26 mouse cellular contexts compared by ENCODE assay signal in the genomic region with DNA sequence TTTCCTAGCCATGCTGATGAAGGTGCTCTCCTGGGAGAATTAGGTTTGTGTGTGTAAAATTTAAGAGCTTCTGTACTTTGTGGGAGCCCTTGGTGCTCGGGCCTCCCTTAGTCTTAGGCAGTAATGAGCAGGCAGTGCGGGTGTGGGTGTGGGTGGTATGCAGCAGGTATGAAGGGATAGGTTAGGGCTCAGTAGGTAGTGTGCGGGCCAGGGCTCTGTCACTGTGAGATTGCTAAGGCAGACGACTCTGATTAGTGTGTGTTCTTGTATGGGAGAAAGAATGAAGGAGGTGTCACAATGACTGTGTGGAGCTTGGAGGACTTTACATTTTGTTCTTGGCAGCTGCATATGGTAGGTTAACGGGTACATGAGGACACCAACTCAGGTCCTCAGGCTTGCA. TPM values are rescaled to one million over a fixed set of nuclear protein-coding genes. Genes with fewer than 3 reads are reported as not detected.
DNase-seq lines count a peak whose midpoint lies in the region; ATAC-seq and TF ChIP-seq lines count a peak whose summit lies in the region.
"Had no signal": no experiment of that assay in that cellular context is flagged by ENCODE, and none has a peak within 500 bp of the region (broad histone marks: within the 10 kb centered on the region; RNA-seq: fewer than 3 reads in every experiment).

No protein-coding gene starts in this region.

- WGBS in liver, embryonic 12.5 days (ENCODE audit: insufficient replicate concordance): 81% methylated on average over 5 of the region's 5 CpGs
- WGBS in midbrain, embryonic 13.5 days: 92% methylated on average over 5 of the region's 5 CpGs
- 94% methylated on average over 5 of the region's 5 CpGs for WGBS in midbrain, postnatal 0 days
- 88% methylated on average over 5 of the region's 5 CpGs for WGBS in midbrain, embryonic 15.5 days
- 79% methylated on average over 5 of the region's 5 CpGs for WGBS in forebrain, embryonic 14.5 days

- H3K36me3 ChIP-seq in liver, embryonic 12.5 days: peaks cover 52% of the 10 kb centered on the region
- peaks cover 37% of the 10 kb centered on the region for H3K36me3 ChIP-seq in midbrain, embryonic 13.5 days
- H3K36me3 ChIP-seq in midbrain, postnatal 0 days (ENCODE audit: insufficient read depth, low read length): peaks cover 18% of the 10 kb centered on the region
- H3K36me3 ChIP-seq in midbrain, embryonic 15.5 days (replicated peaks): peaks cover 3% of the 10 kb centered on the region; the same call in 1 of the 2 replicates
- H3K36me3 ChIP-seq in forebrain, embryonic 14.5 days (ENCODE audit: control insufficient read depth, insufficient read depth, low read length): peaks cover 11% of the 10 kb centered on the region; the same call in 1 of the 2 replicates

- H3K27me3 ChIP-seq in liver, embryonic 12.5 days (replicated peaks): no peaks in the 10 kb centered on the region
- no peaks in the 10 kb centered on the region for H3K27me3 ChIP-seq in midbrain, embryonic 13.5 days
- no peaks in the 10 kb centered on the region for H3K27me3 ChIP-seq in midbrain, postnatal 0 days (ENCODE audit: insufficient read depth, low read length)
- no peaks in the 10 kb centered on the region for H3K27me3 ChIP-seq in midbrain, embryonic 15.5 days (replicated peaks)
- no peaks in the 10 kb centered on the region for H3K27me3 ChIP-seq in forebrain, embryonic 14.5 days (replicated peaks; ENCODE audit: control insufficient read depth, insufficient read depth, low read length)
- H3K27me3 ChIP-seq: CH12.LX; embryonic facial prominence, embryonic 15.5 days; forebrain, embryonic 12.5 days; heart, embryonic 15.5 days; Patski had no signal

- H3K4me1 ChIP-seq in liver, embryonic 12.5 days: peaks cover 73% of the 10 kb centered on the region
- 0 out of 2 replicates have a peak, but pooled peaks cover 4% of the 10 kb centered on the region for H3K4me1 ChIP-seq in midbrain, embryonic 13.5 days (replicated peaks)
- H3K4me1 ChIP-seq in midbrain, postnatal 0 days (ENCODE audit: insufficient read depth, low read length): no peaks in the 10 kb centered on the region
- peaks cover 6% of the 10 kb centered on the region for H3K4me1 ChIP-seq in brown adipose tissue, adult 24 weeks (ENCODE audit: control insufficient read depth, insufficient read depth, insufficient read length, low read length)
- no peaks in the 10 kb centered on the region for H3K4me1 ChIP-seq in midbrain, embryonic 15.5 days
- no peaks in the 10 kb centered on the region for H3K4me1 ChIP-seq in forebrain, embryonic 14.5 days (ENCODE audit: control insufficient read depth, insufficient read depth, low read length)
- H3K4me1 ChIP-seq: embryonic facial prominence, embryonic 15.5 days; heart, embryonic 15.5 days had no signal

- no peak overlapping the region for H3K9ac ChIP-seq in liver, embryonic 12.5 days
- H3K9ac ChIP-seq in midbrain, embryonic 13.5 days (replicated peaks): no peak overlapping the region
- H3K9ac ChIP-seq in midbrain, postnatal 0 days (replicated peaks; ENCODE audit: low read length, poor library complexity, severe bottlenecking): no peak overlapping the region
- H3K9ac ChIP-seq in midbrain, embryonic 15.5 days: no peak overlapping the region
- H3K9ac ChIP-seq in forebrain, embryonic 14.5 days (ENCODE audit: low read length): no peak overlapping the region
- H3K9ac ChIP-seq: embryonic facial prominence, embryonic 15.5 days; forebrain, embryonic 12.5 days; forebrain, postnatal 0 days; heart, embryonic 15.5 days; hindbrain, embryonic 14.5 days had no signal

- no peak overlapping the region for H3K4me2 ChIP-seq in liver, embryonic 12.5 days
- no peak overlapping the region for H3K4me2 ChIP-seq in midbrain, embryonic 13.5 days (replicated peaks)
- H3K4me2 ChIP-seq in midbrain, postnatal 0 days (ENCODE audit: low read depth, low read length, poor library complexity, severe bottlenecking): no peak overlapping the region
- no peak overlapping the region for H3K4me2 ChIP-seq in midbrain, embryonic 15.5 days
- no peak overlapping the region for H3K4me2 ChIP-seq in forebrain, embryonic 14.5 days (ENCODE audit: low read length)
- H3K4me2 ChIP-seq: embryonic facial prominence, embryonic 15.5 days; forebrain, embryonic 12.5 days; heart, embryonic 11.5 days; heart, embryonic 15.5 days; hindbrain, embryonic 14.5 days had no signal

- ATAC-seq in liver, embryonic 12.5 days: no peak
- ATAC-seq in midbrain, embryonic 13.5 days: peak; percentile 51; the same call in 1 of the 2 replicates
- ATAC-seq in midbrain, postnatal 0 days (ENCODE audit: low FRiP score): no peak
- 0 out of 2 replicates have a peak, but pooled peaks have one; percentile 62 for ATAC-seq in midbrain, embryonic 15.5 days (replicated peaks)
- no peak for ATAC-seq in forebrain, embryonic 14.5 days
- ATAC-seq: activated CD4-positive, CD25-positive, alpha-beta regulatory T cell, adult 4 months; forebrain, postnatal 0 days; Patski had no signal

- no peaks in the 10 kb centered on the region for H3K9me3 ChIP-seq in liver, embryonic 12.5 days (replicated peaks)
- H3K9me3 ChIP-seq in midbrain, embryonic 13.5 days: no peaks in the 10 kb centered on the region
- no peaks in the 10 kb centered on the region for H3K9me3 ChIP-seq in midbrain, postnatal 0 days (ENCODE audit: low read length)
- no peaks in the 10 kb centered on the region for H3K9me3 ChIP-seq in midbrain, embryonic 15.5 days
- H3K9me3 ChIP-seq in forebrain, embryonic 14.5 days (replicated peaks; ENCODE audit: control insufficient read depth, low read length): no peaks in the 10 kb centered on the region
- H3K9me3 ChIP-seq: embryonic facial prominence, embryonic 15.5 days; forebrain, embryonic 12.5 days; heart, embryonic 15.5 days; hindbrain, embryonic 10.5 days had no signal

- H3K4me3 ChIP-seq in liver, embryonic 12.5 days: no peak overlapping the region
- H3K4me3 ChIP-seq in midbrain, embryonic 13.5 days (replicated peaks): no peak overlapping the region
- no peak overlapping the region for H3K4me3 ChIP-seq in midbrain, postnatal 0 days (ENCODE audit: low read depth, low read length)
- H3K4me3 ChIP-seq in brown adipose tissue, adult 24 weeks (ENCODE audit: insufficient read depth, low read depth, low read length): no peak overlapping the region
- no peak overlapping the region for H3K4me3 ChIP-seq in midbrain, embryonic 15.5 days
- no peak overlapping the region for H3K4me3 ChIP-seq in forebrain, embryonic 14.5 days (ENCODE audit: low read depth, low read length)
- H3K4me3 ChIP-seq: embryonic facial prominence, embryonic 15.5 days; erythroblast, embryonic 14.5 days; forebrain, embryonic 12.5 days; heart, embryonic 15.5 days; hindbrain, embryonic 10.5 days had no signal

- no peak for DNase-seq in liver
- no peak for DNase-seq in midbrain, postnatal 0 days (ENCODE audit: low spot score)
- no peak for DNase-seq in forebrain, embryonic 14.5 days (ENCODE audit: low spot score)
- DNase-seq in kidney, postnatal 4 days: no peak
- DNase-seq: adrenal gland, adult 2 months; adrenal gland, postnatal 25 days; cerebellum, adult 2 months; cerebellum, postnatal 10 days; forebrain, postnatal 0 days; gastrocnemius, postnatal 36 days; heart, adult 11 months; heart, postnatal 14 days had no signal

- no peak for TF ChIP-seq CTCF in midbrain, postnatal 0 days (IDR thresholded peaks at IDR 0.05)

- H3K27ac ChIP-seq in liver, embryonic 12.5 days: peak overlapping the region; percentile 55; the same call in 1 of the 2 replicates
- no peak overlapping the region for H3K27ac ChIP-seq in midbrain, embryonic 13.5 days
- H3K27ac ChIP-seq in midbrain, postnatal 0 days (ENCODE audit: low read depth, low read length): no peak overlapping the region
- H3K27ac ChIP-seq in brown adipose tissue, adult 24 weeks (replicated peaks; ENCODE audit: low read depth, low read length): peak overlapping the region; percentile 10
- no peak overlapping the region for H3K27ac ChIP-seq in midbrain, embryonic 15.5 days
- H3K27ac ChIP-seq in forebrain, embryonic 14.5 days (ENCODE audit: low read depth, low read length): no peak overlapping the region
- H3K27ac ChIP-seq: embryonic facial prominence, embryonic 15.5 days; forebrain, embryonic 12.5 days; heart, embryonic 15.5 days; hindbrain, embryonic 10.5 days; hindbrain, embryonic 14.5 days had no signal

RNA-seq across cellular contexts. Expression of gene Sh3glb1, which starts 34.0 kb away (rescaled TPM):
- 88.6 and 88.7 TPM in 2 replicates for polyA plus RNA-seq in liver, embryonic 12.5 days (2016; fragmentation: Nextera tagmentation; extraction: Ambion mirVana)
- polyA plus RNA-seq in midbrain, embryonic 13.5 days (2015; fragmentation: Nextera tagmentation; extraction: Ambion mirVana): 98.1 and 99.6 TPM in 2 replicates
- total RNA-seq in midbrain, postnatal 0 days (2014; rRNA removed): 96.5 and 111 TPM in 2 replicates
- polyA plus RNA-seq in midbrain, postnatal 0 days (2015; fragmentation: Nextera tagmentation; extraction: Ambion mirVana): 109 and 130 TPM in 2 replicates
- polyA plus RNA-seq in brown adipose tissue, adult 24 weeks (2012; ENCODE audit: insufficient read depth, insufficient read length, missing spikeins): 539 and 866 TPM in 2 replicates
- 96.5 and 108 TPM in 2 replicates for polyA plus RNA-seq in midbrain, embryonic 15.5 days (2015; fragmentation: Nextera tagmentation; extraction: Ambion mirVana)
- polyA plus RNA-seq in forebrain, embryonic 14.5 days (2014; fragmentation: Nextera tagmentation; extraction: Ambion mirVana): 84.7 and 99.5 TPM in 2 replicates

Comparison
In these comparisons a context has a peak if more than half of its experiments do, and no peak if none do; other contexts are left out.
1. ATAC-seq: peak in midbrain, embryonic 13.5 days (single experiment) and midbrain, embryonic 15.5 days (single experiment); none in liver, embryonic 12.5 days (single experiment), midbrain, postnatal 0 days (single experiment) and forebrain, embryonic 14.5 days (single experiment).
2. H3K27ac ChIP-seq: peak in liver, embryonic 12.5 days (single experiment) and brown adipose tissue, adult 24 weeks (single experiment); none in midbrain, embryonic 13.5 days (single experiment), midbrain, postnatal 0 days (single experiment), midbrain, embryonic 15.5 days (single experiment) and forebrain, embryonic 14.5 days (single experiment).